Mouse (Mus musculus) embryonic fibroblast, embryonic 13.5 days (primary cell): ENCODE results near the gene Kcnh5.

Experiments
- CTCF ChIP-seq: IDR thresholded peaks from 2 replicates; pipeline ENCODE4 v1.5.1; 2011; ENCODE audit warnings: mild to moderate bottlenecking, control low read depth, low read length, moderate library complexity, borderline replicate concordance; ENCODE audit not compliant: insufficient read depth
- POLR2A ChIP-seq: IDR thresholded peaks from 2 replicates; pipeline ENCODE4 v1.6.1; 2011; ENCODE audit warnings: low read depth, mild to moderate bottlenecking, control low read depth, low read length, moderate library complexity

DNA sequence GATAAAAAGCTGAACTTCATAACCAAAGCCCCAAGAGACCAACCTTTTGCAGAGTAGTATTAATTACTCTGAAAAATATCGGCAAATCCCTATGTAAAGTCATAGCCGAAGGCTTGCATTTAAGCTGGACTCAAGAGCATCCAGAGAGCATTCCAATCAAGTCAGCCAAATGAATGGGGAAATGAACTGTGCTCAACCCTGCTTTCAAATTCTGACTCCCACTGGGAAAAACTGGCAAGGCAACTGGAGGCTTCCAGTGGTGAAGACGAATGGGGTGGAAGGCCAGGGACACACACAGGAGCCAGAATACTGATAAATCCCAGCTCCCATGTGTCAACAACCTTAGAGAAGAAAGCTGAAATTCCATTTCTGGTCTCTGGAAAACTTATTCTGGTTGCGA lies 115.4 kb downstream of the Kcnh5 start:
- TF ChIP-seq POLR2A: no peak
- no peak for TF ChIP-seq CTCF
